Mouse (Mus musculus): ENCODE results near the gene Gm20388.

Gene Gm20388

DNA sequence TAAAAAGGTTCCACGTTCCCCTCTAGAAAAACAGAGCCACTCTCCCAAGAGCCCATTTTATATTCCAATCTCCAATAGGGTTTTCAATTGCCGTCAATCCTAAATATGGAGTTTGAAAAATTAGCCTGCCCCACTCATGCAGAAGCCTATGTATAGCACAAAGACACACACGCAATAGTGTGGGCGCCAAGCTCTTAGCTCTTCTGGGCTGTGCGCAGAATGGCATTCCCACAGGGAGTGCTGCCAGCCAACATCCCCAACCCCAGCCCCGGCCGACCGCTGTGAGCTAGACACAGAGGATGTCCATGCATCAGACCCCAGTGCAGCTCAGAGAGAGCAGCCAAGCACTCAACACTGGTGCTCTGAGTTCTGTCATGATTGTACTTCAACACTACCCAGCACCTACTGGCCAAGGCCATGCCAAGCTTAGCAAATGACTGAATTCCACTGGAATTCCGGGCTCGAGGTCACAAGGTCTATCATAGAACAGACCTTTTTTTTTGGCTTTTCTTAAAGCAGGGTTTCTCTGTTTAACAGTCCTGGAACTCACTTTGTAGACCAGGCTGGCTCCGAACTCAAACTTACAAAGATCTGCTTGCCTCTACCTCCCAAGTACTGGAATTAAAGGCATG lies 1899.0 kb downstream of the Gm20388 start:
- no peak for DNase-seq (ENCODE audit: low read depth, low spot score)

- no peak for DNase-seq (ENCODE audit: low read depth, low spot score)
Measured at GRCm38 (mm10) chr8:121811502-121811901, 1900.9 kb downstream of the Gm20388 start.

GRCm38 (mm10) chr8:121811931-121812570 lies 1901.4 kb downstream of the Gm20388 start:
- no peak for DNase-seq (ENCODE audit: low read depth, low spot score)

GRCm38 (mm10) chr8:121818226-121818625 lies 1907.6 kb downstream of the Gm20388 start:
- DNase-seq (ENCODE audit: low read depth, low spot score), result no peak

GRCm38 (mm10) chr8:121820840-121821239 lies 1910.2 kb downstream of the Gm20388 start:
- no peak for DNase-seq (ENCODE audit: low read depth, low spot score)

- no peak for DNase-seq (ENCODE audit: low read depth, low spot score)
Measured at GRCm38 (mm10) chr8:121821320-121821719, 1910.7 kb downstream of the Gm20388 start.

GRCm38 (mm10) chr8:121821770-121822169 lies 1911.1 kb downstream of the Gm20388 start:
- no peak for DNase-seq (ENCODE audit: low read depth, low spot score)

GRCm38 (mm10) chr8:121827726-121828125 lies 1917.1 kb downstream of the Gm20388 start:
- no peak for DNase-seq (ENCODE audit: low read depth, low spot score)

GRCm38 (mm10) chr8:121828376-121829023 lies 1917.9 kb downstream of the Gm20388 start:
- DNase-seq (ENCODE audit: low read depth, low spot score), result no peak

DNA sequence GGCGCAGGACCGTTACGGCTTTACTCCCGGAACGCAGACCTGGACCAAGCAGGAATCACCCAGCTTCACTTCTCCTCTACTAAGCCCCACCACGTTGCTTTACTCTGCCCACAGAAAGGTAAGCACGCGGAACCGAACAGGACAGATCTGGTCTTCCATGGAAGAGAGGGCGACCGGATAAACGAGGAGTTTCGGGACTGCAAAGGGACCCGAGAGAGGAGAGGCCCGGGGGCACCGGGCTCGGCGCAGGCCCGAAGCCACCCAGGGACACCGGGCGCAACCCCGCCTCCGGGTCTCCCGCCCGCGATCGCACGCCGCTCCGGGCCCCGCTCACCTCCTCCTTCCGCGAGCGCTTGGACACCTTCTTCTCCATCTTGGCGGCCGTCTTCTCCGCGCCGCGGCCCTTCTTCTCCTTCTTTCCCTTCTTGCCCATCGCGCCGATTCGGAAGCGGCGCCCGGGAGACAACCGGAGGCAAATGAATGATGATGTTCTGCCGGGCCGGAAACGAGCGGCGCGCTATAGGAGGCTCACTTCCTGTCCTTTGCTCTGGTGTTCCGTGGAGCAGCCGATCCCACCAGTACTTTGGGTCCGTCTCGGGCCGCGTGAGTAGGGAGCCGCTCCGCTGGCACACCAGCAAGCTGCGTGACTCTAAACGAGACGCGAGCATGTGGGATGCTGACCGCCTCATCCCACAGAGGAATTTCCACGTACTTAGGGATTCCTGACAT lies 1918.6 kb downstream of the Gm20388 start, which contains the start of gene Klhdc4:
Gene Klhdc4 (minus strand): TSS at position 522 of the 729 bp plus-strand sequence.
- DNase-seq (ENCODE audit: low read depth, low spot score), result peak; percentile 84

DNA sequence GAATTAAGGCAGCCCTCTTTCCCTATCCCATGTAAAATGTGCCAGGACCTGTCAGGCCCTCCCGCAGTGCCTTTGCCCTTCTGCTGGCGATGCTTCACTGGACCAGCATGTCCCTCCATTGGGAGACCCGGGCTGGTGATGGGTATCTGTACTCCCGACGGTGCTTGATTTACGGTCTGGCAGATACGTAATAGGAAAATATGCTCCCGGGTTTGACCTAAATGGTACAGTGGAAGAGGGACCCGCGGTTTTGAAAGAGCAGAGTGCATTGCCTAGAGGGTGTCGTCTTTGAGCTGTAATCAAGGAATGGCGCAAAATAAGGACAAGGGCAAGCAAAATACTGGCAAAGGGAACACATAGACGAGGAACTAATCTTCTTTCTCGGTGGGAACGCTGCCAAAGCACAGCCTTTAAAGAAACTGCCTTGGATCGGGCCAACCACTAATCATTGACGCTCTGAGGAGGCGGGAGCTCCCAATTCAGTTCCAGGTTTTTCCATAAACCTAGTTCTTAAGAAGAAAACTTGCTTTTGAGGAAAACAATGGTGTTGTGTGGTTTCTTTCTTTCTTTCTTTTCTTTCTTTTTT lies 1919.2 kb downstream of the Gm20388 start:
- DNase-seq (ENCODE audit: low read depth, low spot score), result no peak

- DNase-seq (ENCODE audit: low read depth, low spot score), result no peak
Measured at GRCm38 (mm10) chr8:121832061-121832460, 1921.4 kb downstream of the Gm20388 start.

DNA sequence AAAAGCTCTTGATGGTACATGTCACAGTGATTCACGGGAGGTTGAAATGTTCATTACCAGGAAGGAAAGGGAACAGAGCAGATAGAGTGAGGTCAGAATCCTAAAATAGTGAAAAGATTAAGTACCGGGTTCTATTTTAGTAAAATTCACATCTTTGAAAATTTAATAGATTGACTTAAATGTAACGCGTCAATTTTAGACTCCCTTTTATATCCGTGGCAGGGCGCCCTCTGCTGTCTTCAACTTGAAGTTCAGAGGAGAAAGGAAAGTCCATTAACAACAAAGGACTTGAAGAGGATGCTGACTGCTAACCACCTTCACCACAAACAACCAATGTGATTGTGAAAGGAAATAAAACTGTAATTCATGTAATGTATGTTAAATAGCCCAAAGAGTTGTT lies 1921.9 kb downstream of the Gm20388 start:
- DNase-seq (ENCODE audit: low read depth, low spot score), result no peak

GRCm38 (mm10) chr8:121841242-121841641 lies 1930.6 kb downstream of the Gm20388 start:
- no peak for DNase-seq (ENCODE audit: low read depth, low spot score)

GRCm38 (mm10) chr8:121842064-121842955 lies 1931.7 kb downstream of the Gm20388 start:
- no peak for DNase-seq (ENCODE audit: low read depth, low spot score)

DNA sequence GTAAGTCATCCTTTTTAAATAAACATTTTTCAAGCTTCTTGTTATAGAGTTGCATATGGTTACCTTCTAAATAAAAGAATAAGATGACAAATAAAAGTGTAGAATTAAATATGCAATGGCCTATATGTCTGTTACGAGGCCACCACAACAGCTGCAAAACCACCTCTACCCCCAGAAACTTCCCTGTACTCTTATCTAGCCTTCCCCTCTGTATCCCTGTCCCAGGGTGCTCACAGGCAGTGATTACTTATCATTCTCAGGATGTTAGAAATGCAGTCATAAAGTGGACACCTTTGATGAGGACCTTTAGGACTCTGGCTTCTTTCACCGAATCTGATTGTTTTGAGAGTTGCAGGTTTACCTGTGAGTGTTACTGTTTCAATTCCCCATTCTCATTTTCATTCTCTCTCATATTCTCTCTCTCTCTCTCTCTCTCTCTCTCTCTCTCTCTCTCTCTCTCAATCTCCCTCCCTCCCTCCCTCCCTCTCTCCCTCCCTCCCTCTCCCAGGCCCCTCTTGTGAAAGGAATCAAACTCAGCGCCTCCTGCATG lies 1932.6 kb downstream of the Gm20388 start:
- DNase-seq (ENCODE audit: low read depth, low spot score), result no peak

DNA sequence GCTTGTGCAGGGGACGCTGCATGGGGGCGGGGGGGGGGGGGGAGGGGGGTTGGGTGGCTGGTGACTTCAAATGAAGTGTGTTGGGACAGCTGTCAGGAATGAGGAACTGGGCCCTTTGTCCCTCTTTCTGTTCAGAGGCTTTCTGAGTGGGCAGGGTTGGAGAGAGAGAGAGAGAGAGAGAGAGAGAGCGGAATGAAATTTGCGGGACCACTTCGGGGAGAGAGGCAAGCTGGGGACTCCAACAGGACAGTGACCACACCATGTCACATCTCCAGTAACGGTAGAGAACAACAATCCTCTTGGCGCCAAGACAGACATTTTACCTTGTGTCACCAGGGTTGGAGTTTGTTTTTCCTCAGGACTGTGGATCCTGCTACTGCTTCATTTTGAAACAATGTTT lies 1934.1 kb downstream of the Gm20388 start:
- no peak for DNase-seq (ENCODE audit: low read depth, low spot score)

GRCm38 (mm10) chr8:121846815-121847214 lies 1936.2 kb downstream of the Gm20388 start:
- no peak for DNase-seq (ENCODE audit: low read depth, low spot score)

DNA sequence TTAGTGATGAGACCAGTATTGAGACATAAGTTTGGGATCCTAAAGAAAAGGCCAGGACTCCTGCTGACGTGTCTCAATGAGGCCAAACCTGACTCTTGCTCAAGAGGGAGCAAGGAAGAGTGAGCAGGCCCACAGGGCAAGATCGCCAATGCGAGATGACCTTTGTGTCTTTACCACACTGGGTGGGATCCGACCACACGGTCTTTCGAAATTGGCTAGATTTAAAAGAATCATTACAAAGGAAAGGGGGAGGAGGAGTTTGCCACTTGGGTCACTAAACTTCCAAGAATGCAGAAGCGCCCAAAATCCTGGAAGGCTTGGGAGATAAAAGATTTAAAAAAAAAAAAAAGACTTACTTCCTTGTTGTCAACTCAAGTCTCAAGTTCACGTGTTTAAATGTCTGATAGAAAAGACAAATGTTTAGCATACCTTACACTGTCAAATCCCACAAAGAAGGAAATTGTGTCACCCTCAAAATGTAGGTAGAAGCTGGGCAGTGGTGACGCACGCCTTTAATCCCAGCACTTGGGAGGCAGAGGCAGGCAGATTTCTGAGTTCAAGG lies 1936.7 kb downstream of the Gm20388 start:
- no peak for DNase-seq (ENCODE audit: low read depth, low spot score)

- DNase-seq (ENCODE audit: low read depth, low spot score), result no peak
Measured at GRCm38 (mm10) chr8:121847987-121848386, 1937.3 kb downstream of the Gm20388 start.

Data from retina, adult 2 months (tissue).